Comparison of ENCODE assay signal across 22 mouse cellular contexts in genomic region chr16:30990661-30991060, GRCm38 (mm10).
"Had no signal": no experiment of that assay in that cellular context is flagged by ENCODE, and none has a peak within 500 bp of the region (broad histone marks: within the 10 kb centered on the region; RNA-seq: fewer than 3 reads in every experiment).

No protein-coding gene starts in this region.

- ATAC-seq: intestine, embryonic 16.5 days; liver, embryonic 12.5 days; midbrain, embryonic 15.5 days had no signal

- H3K9ac ChIP-seq: limb, embryonic 13.5 days; liver, embryonic 12.5 days; liver, embryonic 15.5 days; lung, embryonic 15.5 days; midbrain, embryonic 15.5 days had no signal

- H3K4me3 ChIP-seq: limb, embryonic 10.5 days; limb, embryonic 13.5 days; liver, embryonic 12.5 days; liver, embryonic 15.5 days; lung, embryonic 15.5 days; megakaryocyte, embryonic 14.5 days; midbrain, embryonic 15.5 days had no signal

- DNase-seq: kidney, adult 18-20 months; kidney, adult 9 months; kidney, postnatal 14 days; kidney, postnatal 4 days; liver; lung, adult 18-20 months; lung, postnatal 10 days; lung, postnatal 36 days; right cerebral cortex, postnatal 25 days; thymus, adult 2 months; thymus, postnatal 14 days; thymus, postnatal 4 days had no signal

- H3K27ac ChIP-seq: limb, embryonic 10.5 days; limb, embryonic 13.5 days; liver, embryonic 12.5 days; liver, embryonic 15.5 days; lung, embryonic 15.5 days; midbrain, embryonic 15.5 days; stomach, postnatal 0 days had no signal

- H3K4me2 ChIP-seq: limb, embryonic 13.5 days; liver, embryonic 12.5 days; liver, embryonic 15.5 days; lung, embryonic 15.5 days; midbrain, embryonic 11.5 days; midbrain, embryonic 15.5 days had no signal

- H3K36me3 ChIP-seq: limb, embryonic 10.5 days; limb, embryonic 13.5 days; liver, embryonic 12.5 days; liver, embryonic 15.5 days; lung, embryonic 15.5 days; midbrain, embryonic 15.5 days had no signal

- H3K9me3 ChIP-seq: limb, embryonic 10.5 days; limb, embryonic 13.5 days; liver, embryonic 12.5 days; liver, embryonic 15.5 days; lung, embryonic 15.5 days; megakaryocyte, embryonic 14.5 days; midbrain, embryonic 15.5 days had no signal

- H3K27me3 ChIP-seq: limb, embryonic 13.5 days; liver, embryonic 12.5 days; liver, embryonic 15.5 days; lung, embryonic 15.5 days; megakaryocyte, embryonic 14.5 days; midbrain, embryonic 15.5 days had no signal
